In genomic region chr8:8334515-8334914, GRCm38 (mm10) we compare ENCODE assay signal across 9 mouse cellular contexts.
A peak's percentile ranks its signal among the peaks of the same experiment; 100 is the strongest.
DNase-seq lines count a peak whose midpoint lies in the region; ATAC-seq and TF ChIP-seq lines count a peak whose summit lies in the region.
"Had no signal": no experiment of that assay in that cellular context is flagged by ENCODE, and none has a peak within 500 bp of the region (broad histone marks: within the 10 kb centered on the region; RNA-seq: fewer than 3 reads in every experiment).

No protein-coding gene starts in this region.

- no peaks in the 10 kb centered on the region for H3K4me1 ChIP-seq in forebrain, postnatal 0 days (ENCODE audit: insufficient read depth)
- peaks cover 20% of the 10 kb centered on the region for H3K4me1 ChIP-seq in forebrain, embryonic 10.5 days
- H3K4me1 ChIP-seq in lung, embryonic 16.5 days (replicated peaks; ENCODE audit: control insufficient read depth, insufficient read depth, low read length): no peaks in the 10 kb centered on the region; the same call in 1 of the 2 replicates
- peaks cover 8% of the 10 kb centered on the region; the same call in 1 of the 2 replicates for H3K4me1 ChIP-seq in embryonic facial prominence, embryonic 10.5 days

- intact Hi-C loops in heart, postnatal 36 days (cut with DNase I): loop anchor here (10.0 kb wide), 1 partner anchor 660 kb away; no protein-coding TSS in a partner anchor

- no peak for DNase-seq in forebrain, postnatal 0 days
- no peak for DNase-seq in forebrain, embryonic 10.5 days (ENCODE audit: extremely low spot score, low spot score)
- peak; percentile 45 for DNase-seq in CD4-positive, CD25-positive, alpha-beta regulatory T cell, adult 2 months (ENCODE audit: low read depth, low spot score)
- peak; percentile 41 to 60 for DNase-seq in heart, postnatal 36 days
- DNase-seq in urinary bladder, postnatal 25 days (ENCODE audit: low spot score): no peak
- DNase-seq in retina, embryonic 14.5 days (ENCODE audit: low spot score): no peak
- no peak for DNase-seq in embryonic facial prominence, embryonic 10.5 days (ENCODE audit: low spot score)

- H3K36me3 ChIP-seq in forebrain, postnatal 0 days (ENCODE audit: insufficient read depth): no peaks in the 10 kb centered on the region
- no peaks in the 10 kb centered on the region for H3K36me3 ChIP-seq in forebrain, embryonic 10.5 days (replicated peaks)
- H3K36me3 ChIP-seq in lung, embryonic 16.5 days (ENCODE audit: control insufficient read depth, insufficient read depth, low read length): no peaks in the 10 kb centered on the region
- no peaks in the 10 kb centered on the region for H3K36me3 ChIP-seq in embryonic facial prominence, embryonic 10.5 days (replicated peaks)
- H3K36me3 ChIP-seq: neural tube, embryonic 12.5 days had no signal

- ATAC-seq in forebrain, postnatal 0 days: peak; percentile 23; the same call in 1 of the 2 replicates
- ATAC-seq in lung, embryonic 16.5 days (ENCODE audit: low read depth): no peak

- no peaks in the 10 kb centered on the region for H3K9me3 ChIP-seq in forebrain, postnatal 0 days (ENCODE audit: low read length)
- H3K9me3 ChIP-seq in forebrain, embryonic 10.5 days: no peaks in the 10 kb centered on the region
- no peaks in the 10 kb centered on the region for H3K9me3 ChIP-seq in lung, embryonic 16.5 days (ENCODE audit: control insufficient read depth, low read length)
- no peaks in the 10 kb centered on the region for H3K9me3 ChIP-seq in embryonic facial prominence, embryonic 10.5 days
- H3K9me3 ChIP-seq: neural tube, embryonic 12.5 days had no signal

- H3K4me2 ChIP-seq in forebrain, postnatal 0 days (ENCODE audit: low read depth): no peak overlapping the region
- H3K4me2 ChIP-seq in lung, embryonic 16.5 days (ENCODE audit: low read depth, low read length): no peak overlapping the region

- TF ChIP-seq CTCF in forebrain, postnatal 0 days (IDR thresholded peaks at IDR 0.05; ENCODE audit: low read depth): no peak

- no peak overlapping the region for H3K4me3 ChIP-seq in forebrain, postnatal 0 days (ENCODE audit: low read depth, low read length)
- H3K4me3 ChIP-seq in forebrain, embryonic 10.5 days: no peak overlapping the region
- H3K4me3 ChIP-seq in lung, embryonic 16.5 days (ENCODE audit: low read length): no peak overlapping the region
- H3K4me3 ChIP-seq in embryonic facial prominence, embryonic 10.5 days: no peak overlapping the region
- H3K4me3 ChIP-seq: neural tube, embryonic 12.5 days had no signal

- no peak overlapping the region for H3K9ac ChIP-seq in forebrain, postnatal 0 days
- H3K9ac ChIP-seq in lung, embryonic 16.5 days (ENCODE audit: low read length): 0 out of 2 replicates have a peak overlapping the region, but pooled peaks have one; percentile 16
- H3K9ac ChIP-seq: neural tube, embryonic 12.5 days had no signal

- no peak overlapping the region for H3K27ac ChIP-seq in forebrain, postnatal 0 days (ENCODE audit: low read depth, low read length)
- no peak overlapping the region for H3K27ac ChIP-seq in forebrain, embryonic 10.5 days
- H3K27ac ChIP-seq in lung, embryonic 16.5 days (ENCODE audit: low read length): no peak overlapping the region
- no peak overlapping the region; the same call in 1 of the 2 replicates for H3K27ac ChIP-seq in embryonic facial prominence, embryonic 10.5 days (replicated peaks)
- H3K27ac ChIP-seq: neural tube, embryonic 12.5 days had no signal

- no peaks in the 10 kb centered on the region for H3K27me3 ChIP-seq in forebrain, postnatal 0 days (ENCODE audit: insufficient read depth, low read length)
- H3K27me3 ChIP-seq in forebrain, embryonic 10.5 days (ENCODE audit: poor library complexity, severe bottlenecking): peaks cover 5% of the 10 kb centered on the region; the same call in 1 of the 2 replicates
- no peaks in the 10 kb centered on the region for H3K27me3 ChIP-seq in lung, embryonic 16.5 days (ENCODE audit: control insufficient read depth, insufficient read depth, low read depth, low read length)
- H3K27me3 ChIP-seq in embryonic facial prominence, embryonic 10.5 days (replicated peaks; ENCODE audit: low read depth, poor library complexity, severe bottlenecking): no peaks in the 10 kb centered on the region
- H3K27me3 ChIP-seq: neural tube, embryonic 12.5 days had no signal

- WGBS in forebrain, postnatal 0 days: 84% methylated on average over 7 of the region's 7 CpGs
- WGBS in forebrain, embryonic 10.5 days: 85% methylated on average over 7 of the region's 7 CpGs
- 73% methylated on average over 7 of the region's 7 CpGs for WGBS in lung, embryonic 16.5 days
- 74% methylated on average over 7 of the region's 7 CpGs for WGBS in embryonic facial prominence, embryonic 10.5 days

Comparison
In these comparisons a context has a peak if more than half of its experiments do, and no peak if none do; other contexts are left out.
1. DNase-seq: peak in CD4-positive, CD25-positive, alpha-beta regulatory T cell, adult 2 months (single experiment) and heart, postnatal 36 days (2 of 2); none in forebrain, postnatal 0 days (single experiment), forebrain, embryonic 10.5 days (single experiment), urinary bladder, postnatal 25 days (single experiment), retina, embryonic 14.5 days (single experiment) and embryonic facial prominence, embryonic 10.5 days (single experiment).